Mouse (Mus musculus) kidney, adult 2 months (tissue): ENCODE measurements around the gene Casc3. TPM values are rescaled to one million over a fixed set of nuclear protein-coding genes. Genes with fewer than 3 reads are reported as not detected.
A peak's percentile ranks its signal among the peaks of the same experiment; 100 is the strongest.

ENCODE experiments used
- DNase-seq: peaks from one replicate; pipeline ENCODE4 v3.0.0; 2021
- H3K27ac ChIP-seq: fragments of 200-500 bp; 2 replicates; pipeline ENCODE4 v1.5.1; 2012; ENCODE audit warnings: low read depth, low read length, control low read depth, inconsistent platforms; ENCODE audit not compliant: insufficient read depth
- H3K27me3 ChIP-seq: fragments of 200-500 bp; replicated peaks from 2 replicates; pipeline ENCODE4 v1.6.1; 2012; ENCODE audit warnings: mild to moderate bottlenecking, moderate library complexity, low read length, inconsistent platforms; ENCODE audit not compliant: control insufficient read depth, insufficient read depth
- H3K36me3 ChIP-seq: fragments of 200-500 bp; 2 replicates; pipeline ENCODE4 v1.6.1; 2012; ENCODE audit warnings: mild to moderate bottlenecking, moderate library complexity, low read length, inconsistent platforms; ENCODE audit not compliant: control insufficient read depth, insufficient read depth
- H3K4me1 ChIP-seq: fragments of 200-500 bp; 2 replicates; pipeline ENCODE4 v1.6.1; 2011; ENCODE audit warnings: low read length; ENCODE audit not compliant: control insufficient read depth, insufficient read depth
- H3K4me3 ChIP-seq: fragments of 200-500 bp; 2 replicates; pipeline ENCODE4 v1.5.1; 2011; ENCODE audit warnings: mild to moderate bottlenecking, low read depth, low read length, control low read depth; ENCODE audit not compliant: insufficient read depth
- CTCF ChIP-seq: fragments of 200-500 bp; conservative IDR thresholded peaks from 2 replicates; pipeline ENCODE4 v1.5.1; 2011; ENCODE audit warnings: low read depth, mild to moderate bottlenecking, control low read depth, low read length, moderate library complexity, mixed read lengths; ENCODE audit not compliant: insufficient read depth, insufficient read length
- POLR2A ChIP-seq: fragments of 200-500 bp; IDR thresholded peaks from one replicate; pipeline ENCODE4 v1.6.1; 2011; ENCODE audit warnings: low read depth, low read length, control low read depth
- WGBS: fragments of 180-500 bp; shearing (Covaris S2); methylation state at CpG from one replicate; pipeline ENCODE4 v1.1.7; 2018; 5-methylcytosine and 5-hydroxymethylcytosine counted together
- polyA plus RNA-seq: library from polyadenylated mRNA; depleted of rRNA; stranded (reverse); fragments of >200 nt; gene quantifications from 2 replicates; pipeline ENCODE4 v1.2.3, GENCODE M21; 2012

The Casc3 gene
- polyA plus RNA-seq, 1 experiment: 24.5 TPM

DNA sequence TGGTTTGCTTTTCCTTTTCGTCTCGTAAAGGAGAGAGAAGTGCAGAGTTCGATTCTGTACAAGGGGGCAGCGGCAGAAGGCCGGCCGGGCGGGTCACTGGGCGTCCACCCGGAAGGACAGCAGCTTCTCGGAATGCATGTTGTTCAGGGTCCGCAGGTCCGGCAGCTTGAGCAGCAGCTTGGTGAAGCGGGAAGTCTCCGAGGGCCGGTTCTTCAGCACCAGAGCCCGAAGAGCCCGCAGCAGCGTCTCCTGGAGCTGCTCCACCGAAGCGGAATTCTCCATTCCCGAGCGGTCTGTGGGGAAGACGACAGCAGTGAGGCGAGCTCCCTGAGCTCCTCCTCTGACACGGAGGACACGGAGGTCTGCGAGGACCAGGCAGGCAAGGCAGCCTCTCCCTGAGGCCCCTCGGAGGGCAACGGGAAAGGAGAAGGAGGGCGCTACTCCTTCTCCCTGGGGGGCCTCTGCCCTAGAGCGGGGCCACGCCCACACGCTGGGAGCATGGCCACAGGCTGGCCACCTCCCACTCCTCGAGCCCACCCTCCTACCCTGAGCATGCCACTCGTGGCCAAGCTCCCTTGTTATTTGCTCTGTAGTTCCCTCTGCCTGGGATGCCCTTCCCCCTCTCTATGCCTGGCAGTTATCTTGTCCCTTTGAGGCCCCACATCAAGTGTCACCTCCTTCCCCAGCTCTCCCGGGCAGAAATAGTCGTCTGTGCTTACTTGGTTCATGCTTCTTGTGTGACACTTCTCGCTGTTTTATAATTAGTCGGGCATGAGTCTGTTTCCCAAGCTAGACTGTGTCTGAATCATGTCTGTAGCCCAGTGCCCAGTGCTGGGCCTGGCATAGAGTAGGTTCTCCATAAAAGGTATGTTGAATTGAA, 36.3 kb upstream of the Casc3 start:
- H3K4me1 ChIP-seq: peaks cover 5% of the 10 kb centered on the region; the same call in 1 of the 2 replicates
- H3K4me3 ChIP-seq: no peak overlapping the region
- no peaks in the 10 kb centered on the region for H3K27me3 ChIP-seq
- H3K27ac ChIP-seq: no peak overlapping the region
- TF ChIP-seq POLR2A (no peak), CTCF (no peak)
- H3K36me3 ChIP-seq: peaks cover 34% of the 10 kb centered on the region
- peak; percentile 42 for DNase-seq
- 39% methylated on average over 39 of the region's 39 CpGs for WGBS

DNA sequence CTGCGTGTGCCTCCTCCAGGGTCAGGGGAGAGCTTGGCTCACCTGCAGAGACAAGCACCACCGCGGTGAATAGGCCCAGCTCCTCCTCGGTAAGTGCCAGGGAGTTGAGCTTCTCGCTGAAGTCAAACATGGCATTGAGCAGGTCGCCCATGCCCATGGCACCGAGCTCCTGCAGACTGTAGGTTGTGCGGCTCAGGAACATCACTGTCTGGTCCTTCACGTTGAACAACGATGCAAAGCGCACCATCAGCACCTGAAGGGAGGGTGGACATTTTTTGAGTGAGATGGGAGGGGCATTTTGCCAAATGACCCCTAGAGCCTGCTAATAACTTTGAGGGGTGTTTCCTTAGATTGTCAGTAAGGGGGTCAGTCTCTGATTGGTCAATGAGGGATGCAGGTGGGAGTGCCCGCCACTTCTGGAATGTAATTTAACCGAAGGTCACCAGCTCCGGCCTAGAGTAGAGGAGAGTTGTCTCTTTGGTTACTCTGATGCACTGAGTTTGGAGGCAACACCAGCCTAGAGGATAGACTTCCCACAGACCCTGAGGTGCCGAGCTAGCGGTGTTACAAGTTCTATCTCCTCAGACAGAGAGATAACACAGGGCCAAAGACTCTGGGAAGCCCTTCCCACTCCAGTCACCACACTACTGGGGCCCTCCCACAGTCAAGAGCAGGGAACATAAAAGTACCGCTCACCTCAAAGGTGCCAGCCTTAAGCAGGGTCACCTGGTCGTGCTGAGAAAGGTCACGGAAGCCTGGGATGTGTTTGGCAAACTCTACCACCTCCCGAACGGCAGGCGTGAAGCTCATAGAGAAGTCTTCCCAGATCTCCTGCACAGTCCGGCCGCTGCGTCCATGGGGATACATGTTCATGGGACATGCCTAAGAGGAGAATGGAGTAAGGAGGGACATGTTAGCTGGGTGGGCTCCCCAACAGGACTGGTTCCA, 35.4 kb upstream of the Casc3 start:
- Histone ChIP-seq H3K36me3 (peaks cover 34% of the 10 kb centered on the region), H3K27ac (no peak overlapping the region), H3K4me1 (peaks cover 5% of the 10 kb centered on the region; the same call in 1 of the 2 replicates), H3K27me3 (no peaks in the 10 kb centered on the region), H3K4me3 (no peak overlapping the region)
- DNase-seq: peak; percentile 26
- 73% methylated on average over 25 of the region's 25 CpGs for WGBS
- TF ChIP-seq POLR2A (no peak), CTCF (no peak)

DNA sequence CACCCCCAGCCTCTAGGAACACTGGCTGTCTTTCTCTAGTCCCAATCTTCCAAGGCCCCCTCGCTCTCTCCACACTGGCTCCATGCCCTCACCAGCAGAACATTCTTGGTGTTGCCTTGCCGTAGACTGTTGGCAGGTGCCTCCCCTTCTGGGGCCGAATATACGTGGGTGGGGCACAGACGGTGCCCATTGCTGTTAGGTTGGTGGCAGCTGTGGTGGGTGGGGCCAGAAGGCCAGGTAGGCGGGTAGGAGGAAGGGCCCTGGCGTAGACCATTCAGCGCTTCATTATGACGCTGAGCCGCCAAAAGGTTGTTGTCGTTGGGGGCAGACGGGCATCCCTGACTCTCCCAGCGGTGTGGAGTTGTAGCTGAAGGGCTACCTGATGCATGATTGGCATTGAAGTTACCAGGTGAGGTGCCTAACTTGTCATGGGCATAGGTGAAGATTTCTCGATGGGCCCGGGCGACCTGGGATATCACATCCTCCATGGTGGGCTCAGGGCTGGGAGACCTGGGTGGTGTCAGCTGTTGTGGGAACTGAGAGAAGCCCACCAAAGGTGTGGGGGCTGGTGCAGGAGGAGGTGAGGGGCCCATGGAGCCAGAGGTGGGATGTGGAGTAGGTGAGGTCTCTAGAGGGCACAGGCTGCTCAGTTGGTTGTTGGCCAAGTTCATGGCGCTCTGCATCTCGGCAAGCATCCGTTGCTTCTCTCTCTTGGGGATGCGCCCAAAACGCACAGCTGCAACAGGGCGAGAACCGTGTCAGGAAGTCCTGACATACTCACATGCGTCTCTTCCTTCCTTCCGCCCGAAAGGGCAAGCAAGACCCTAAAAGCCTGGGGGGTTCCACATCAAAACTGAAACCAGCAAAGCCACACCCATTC, 34.4 kb upstream of the Casc3 start:
- TF ChIP-seq POLR2A (no peak), CTCF (no peak)
- Histone ChIP-seq H3K36me3 (peaks cover 34% of the 10 kb centered on the region), H3K27ac (no peak overlapping the region), H3K27me3 (no peaks in the 10 kb centered on the region), H3K4me3 (no peak overlapping the region), H3K4me1 (peaks cover 5% of the 10 kb centered on the region; the same call in 1 of the 2 replicates)
- DNase-seq: peak; percentile 43
- WGBS: 78% methylated on average over 26 of the region's 26 CpGs

DNA sequence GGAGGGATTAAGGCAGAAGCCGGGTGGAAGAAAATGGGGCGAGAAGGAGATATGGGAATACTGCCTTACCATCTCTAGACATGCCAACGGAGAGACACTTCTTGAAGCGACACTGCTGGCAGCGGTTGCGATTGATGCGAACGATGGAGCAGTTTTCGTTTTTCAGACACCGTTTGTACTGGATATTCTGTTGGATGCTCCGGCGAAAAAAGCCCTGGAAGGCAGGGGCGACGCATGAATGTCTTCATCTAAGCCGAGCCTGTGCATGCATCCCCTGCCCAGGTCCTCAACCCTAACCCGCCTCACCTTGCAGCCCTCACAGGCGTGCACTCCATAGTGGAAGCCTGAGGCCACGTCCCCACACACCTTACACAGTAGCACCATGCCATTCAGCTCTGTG, 33.6 kb upstream of the Casc3 start:
- peaks cover 34% of the 10 kb centered on the region for H3K36me3 ChIP-seq
- peaks cover 12% of the 10 kb centered on the region for H3K4me1 ChIP-seq
- H3K27ac ChIP-seq: no peak overlapping the region
- no peak for DNase-seq
- H3K4me3 ChIP-seq: no peak overlapping the region
- 90% methylated on average over 18 of the region's 18 CpGs for WGBS
- no peaks in the 10 kb centered on the region for H3K27me3 ChIP-seq
- TF ChIP-seq POLR2A (no peak), CTCF (no peak)

- Histone ChIP-seq H3K27ac (peak overlapping the region; percentile 97), H3K27me3 (no peaks in the 10 kb centered on the region), H3K4me3 (peak overlapping the region; percentile 42; the same call in 1 of the 2 replicates), H3K36me3 (peaks cover 34% of the 10 kb centered on the region), H3K4me1 (peaks cover 18% of the 10 kb centered on the region)
- TF ChIP-seq POLR2A (no peak), CTCF (no peak)
- WGBS: 76% methylated on average over 11 of the region's 11 CpGs
- no peak for DNase-seq
These were observed 32.7 kb upstream of the Casc3 start for GRCm38 (mm10) chr11:98771844-98772525.

DNA sequence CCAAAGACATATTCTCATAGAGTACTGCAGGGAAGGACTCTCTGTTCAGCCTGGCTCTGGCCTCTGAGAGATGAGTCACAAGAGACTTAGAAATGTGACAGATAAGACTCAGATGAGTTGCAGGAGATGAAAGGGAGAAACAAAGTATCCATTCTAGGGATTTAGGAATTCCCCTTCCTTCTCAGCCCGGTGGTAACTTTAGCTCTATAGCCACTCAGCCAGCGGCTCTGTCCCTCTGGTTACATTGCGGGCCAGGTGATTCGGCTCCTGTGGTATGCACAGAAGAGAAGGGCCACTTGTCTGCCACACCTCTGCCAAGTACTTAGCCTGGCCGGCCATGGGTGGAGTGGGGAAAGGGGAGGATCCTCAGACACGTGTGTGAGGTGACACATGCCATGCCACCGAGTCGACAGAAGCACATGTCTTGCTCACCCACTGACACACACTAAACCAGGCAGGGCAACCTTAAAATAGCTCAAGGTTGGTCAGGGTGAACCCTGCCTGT, 32.0 kb upstream of the Casc3 start:
- peak overlapping the region; percentile 42 for H3K4me3 ChIP-seq
- H3K27ac ChIP-seq: peak overlapping the region; percentile 97
- no peaks in the 10 kb centered on the region for H3K27me3 ChIP-seq
- H3K36me3 ChIP-seq: peaks cover 34% of the 10 kb centered on the region
- TF ChIP-seq CTCF (no peak), POLR2A (no peak)
- peak; percentile 90 for DNase-seq
- WGBS: 11% methylated on average over 8 of the region's 8 CpGs
- H3K4me1 ChIP-seq: peaks cover 19% of the 10 kb centered on the region
